Mouse (Mus musculus): ENCODE results near the gene Trappc3.

DNA sequence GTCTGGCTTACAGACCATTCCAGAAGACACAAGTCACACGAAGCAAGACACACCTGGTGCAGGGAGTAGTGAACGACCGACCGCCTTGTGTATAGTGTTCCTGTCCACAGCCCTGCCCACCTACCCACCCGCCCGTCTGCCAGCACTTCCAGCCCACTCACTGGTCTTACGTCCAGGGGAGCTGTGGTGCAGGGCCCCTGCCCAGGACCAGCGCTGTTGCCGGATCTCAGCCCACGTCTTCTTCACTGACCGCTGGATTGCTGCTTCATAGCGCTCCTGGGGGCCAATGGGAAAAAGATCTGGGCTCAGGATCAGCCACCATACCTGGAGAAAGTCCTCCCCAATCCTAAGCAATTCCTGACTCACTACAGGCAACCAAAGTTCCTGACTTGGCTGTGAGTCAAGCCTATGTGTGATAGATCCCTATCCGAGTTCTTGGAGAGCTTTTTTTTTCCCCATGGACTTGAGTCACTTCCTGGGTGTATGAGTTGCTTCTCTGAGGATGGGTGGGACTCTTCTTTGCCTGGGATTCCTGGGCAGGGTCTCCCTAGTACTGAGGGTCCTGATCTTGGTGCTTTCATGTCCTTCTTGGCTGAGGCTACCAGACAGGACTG is 22.2 kb upstream of the Trappc3 start:
- no peak for TF ChIP-seq CTCF (IDR thresholded peaks at IDR 0.05; ENCODE audit: insufficient read depth, low read length)
- no peak for TF ChIP-seq POLR2A (IDR thresholded peaks at IDR 0.05; ENCODE audit: borderline replicate concordance, extremely low read depth, low read depth, low read length)

All from lung, adult 2 months (tissue).